Mouse (Mus musculus): Measurements from ENCODE around the gene Mog. TPM values are rescaled to one million over a fixed set of nuclear protein-coding genes. Genes with fewer than 3 reads are reported as not detected.

Mog gene
- polyA plus RNA-seq, 1 experiment from 2014 or later: 0.39 TPM

DNA sequence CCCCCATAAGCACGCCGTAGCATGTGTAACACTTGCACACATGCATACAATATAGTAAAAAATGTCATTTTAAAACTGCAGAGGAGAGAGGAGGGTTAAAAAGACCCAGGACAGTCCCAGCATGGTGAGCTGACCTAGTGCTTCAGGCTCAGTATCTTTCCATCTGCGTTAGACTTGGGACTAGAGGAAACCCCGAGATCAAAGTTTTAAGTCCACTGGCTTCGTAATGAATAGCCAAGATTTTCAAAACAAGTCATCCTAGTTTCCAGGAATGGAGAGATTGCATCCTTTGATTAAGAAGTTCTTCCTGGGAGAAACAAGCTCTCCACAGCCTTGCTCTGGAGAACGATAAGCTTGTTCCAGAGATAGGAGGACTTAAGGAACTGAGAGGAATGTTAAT, 15.0 kb downstream of the Mog start:
- Histone ChIP-seq H3K27ac (ENCODE audit: low read depth, low read length) (no peak overlapping the region), H3K4me1 (replicated peaks; ENCODE audit: control insufficient read depth, insufficient read depth, low read length) (0 out of 2 replicates have a peak, but pooled peaks cover 2% of the 10 kb centered on the region), H3K4me2 (replicated peaks; ENCODE audit: low read depth, low read length) (no peak overlapping the region), H3K4me3 (ENCODE audit: low read depth, low read length) (no peak overlapping the region), H3K9ac (ENCODE audit: low read depth, low read length) (no peak overlapping the region), H3K9me3 (ENCODE audit: control insufficient read depth, low read length) (no peaks in the 10 kb centered on the region), H3K27me3 (ENCODE audit: control insufficient read depth, insufficient read depth, low read length) (no peaks in the 10 kb centered on the region), H3K36me3 (ENCODE audit: control insufficient read depth, insufficient read depth, low read length) (peaks cover 4% of the 10 kb centered on the region; the same call in 1 of the 2 replicates)
- no peak for DNase-seq (ENCODE audit: low spot score)
- no peak for ATAC-seq (ENCODE audit: low FRiP score)
- WGBS: 94% methylated on average over 6 of the region's 6 CpGs

DNA sequence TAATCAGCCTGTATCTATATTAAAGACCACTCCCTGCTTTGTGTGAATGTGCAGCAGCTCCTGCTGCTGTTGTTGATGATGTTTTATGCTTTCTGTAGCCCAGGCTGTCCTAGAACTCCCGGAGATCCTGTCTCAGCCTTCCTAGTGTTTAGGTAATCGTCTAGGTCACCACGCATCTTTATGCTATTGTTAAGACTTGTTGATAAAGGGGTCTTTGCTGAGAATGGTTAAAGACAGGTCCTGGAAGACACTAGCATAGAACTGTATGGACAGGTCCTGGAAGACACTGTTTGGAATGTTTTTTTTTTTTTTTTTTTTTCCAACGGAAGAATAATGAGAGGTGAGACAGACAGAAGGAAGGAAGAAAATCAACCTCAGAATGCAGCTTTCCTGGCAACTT, 19.8 kb downstream of the Mog start:
- Histone ChIP-seq H3K4me2 (replicated peaks; ENCODE audit: low read depth, low read length) (peak overlapping the region; percentile 61), H3K36me3 (ENCODE audit: control insufficient read depth, insufficient read depth, low read length) (peaks cover 2% of the 10 kb centered on the region; the same call in 1 of the 2 replicates), H3K4me3 (ENCODE audit: low read depth, low read length) (peak overlapping the region; percentile 80), H3K4me1 (replicated peaks; ENCODE audit: control insufficient read depth, insufficient read depth, low read length) (0 out of 2 replicates have a peak, but pooled peaks cover 2% of the 10 kb centered on the region), H3K27me3 (ENCODE audit: control insufficient read depth, insufficient read depth, low read length) (no peaks in the 10 kb centered on the region), H3K9me3 (ENCODE audit: control insufficient read depth, low read length) (no peaks in the 10 kb centered on the region), H3K27ac (ENCODE audit: low read depth, low read length) (no peak overlapping the region; the same call in 1 of the 2 replicates), H3K9ac (ENCODE audit: low read depth, low read length) (peak overlapping the region; percentile 96)
- ATAC-seq (ENCODE audit: low FRiP score) (peak; percentile 22; the same call in 1 of the 2 replicates), DNase-seq (ENCODE audit: low spot score) (no peak)
- 45% methylated on average over 4 of the region's 4 CpGs for WGBS

DNA sequence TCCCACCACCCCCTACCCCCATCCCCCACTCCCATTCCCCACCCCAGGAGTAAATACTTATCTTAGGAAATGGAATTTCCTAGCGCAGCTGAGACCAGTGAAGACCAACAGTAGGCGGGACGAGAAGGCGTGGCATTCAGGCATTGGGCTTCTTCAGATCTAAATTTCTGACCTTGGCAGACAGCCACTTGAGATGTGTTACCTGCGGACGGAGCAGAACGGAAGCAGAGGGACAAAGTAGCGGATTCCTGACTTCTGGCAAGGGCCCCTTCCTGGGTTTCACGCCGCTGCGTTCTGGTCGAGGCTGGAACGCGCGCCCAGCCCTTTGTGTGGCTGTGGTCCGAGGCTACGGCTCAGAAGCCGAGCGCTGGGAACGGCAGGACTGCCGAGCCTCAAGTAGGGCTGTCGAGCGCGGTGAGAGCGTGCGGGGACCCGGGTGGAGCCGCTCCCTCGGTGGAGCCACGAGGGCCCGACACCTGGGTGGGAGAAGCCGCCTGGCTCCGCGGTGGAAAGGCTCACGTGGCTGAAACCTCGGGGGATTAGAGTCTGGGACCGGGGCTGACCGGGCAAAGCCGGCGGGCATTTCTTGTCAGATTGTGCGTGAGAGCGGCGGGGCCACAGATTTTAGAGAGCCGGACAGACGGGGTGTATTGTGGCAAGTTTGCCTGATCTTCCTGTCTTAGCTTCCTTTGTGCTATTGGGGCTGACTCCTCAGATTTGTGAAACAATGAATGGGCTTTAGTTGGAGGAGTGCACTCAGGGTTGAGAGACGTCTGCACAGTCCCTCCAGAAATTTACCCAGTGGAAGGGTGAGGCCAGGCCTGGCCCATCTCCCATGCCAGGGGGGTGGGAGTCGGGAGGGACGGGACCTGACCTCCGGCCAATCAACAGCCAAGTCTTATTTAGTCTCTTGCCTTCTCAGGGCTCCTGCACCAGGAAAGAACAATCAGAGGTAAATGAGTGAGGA, 20.6 kb downstream of the Mog start:
- WGBS: under 1% methylated on average over 49 of the region's 49 CpGs
- H3K9me3 ChIP-seq (ENCODE audit: control insufficient read depth, low read length): no peaks in the 10 kb centered on the region
- H3K27ac ChIP-seq (ENCODE audit: low read depth, low read length): peak overlapping the region; percentile 93
- peak; percentile 80 for DNase-seq (ENCODE audit: low spot score)
- H3K9ac ChIP-seq (ENCODE audit: low read depth, low read length): peak overlapping the region; percentile 96
- H3K4me2 ChIP-seq (replicated peaks; ENCODE audit: low read depth, low read length): peak overlapping the region; percentile 61
- H3K4me1 ChIP-seq (replicated peaks; ENCODE audit: control insufficient read depth, insufficient read depth, low read length): 0 out of 2 replicates have a peak, but pooled peaks cover 2% of the 10 kb centered on the region
- H3K4me3 ChIP-seq (ENCODE audit: low read depth, low read length): peak overlapping the region; percentile 80
- H3K36me3 ChIP-seq (ENCODE audit: control insufficient read depth, insufficient read depth, low read length): peaks cover 2% of the 10 kb centered on the region; the same call in 1 of the 2 replicates
- no peaks in the 10 kb centered on the region for H3K27me3 ChIP-seq (ENCODE audit: control insufficient read depth, insufficient read depth, low read length)
- peak; percentile 89 for ATAC-seq (ENCODE audit: low FRiP score)

DNA sequence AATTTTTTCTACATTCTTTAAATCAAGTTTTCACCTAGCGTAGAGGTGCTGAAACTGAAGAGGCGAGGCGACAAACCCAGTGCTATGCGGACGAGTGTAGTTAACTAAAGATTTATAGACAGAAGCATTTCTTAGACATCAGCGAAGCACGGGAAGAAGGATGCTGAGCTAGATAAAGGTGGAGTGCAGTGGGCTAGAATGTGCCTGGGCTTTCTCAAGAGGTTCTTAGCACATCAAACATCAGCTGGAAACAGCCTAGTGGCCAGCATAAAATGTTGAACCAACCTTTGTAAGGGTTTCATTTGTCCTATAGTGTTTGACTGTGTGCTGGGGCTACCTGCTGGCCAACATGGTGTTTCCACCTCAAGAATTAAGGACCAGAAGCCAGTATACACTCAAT, 22.3 kb downstream of the Mog start, which contains the start of gene Zfp57:
Zfp57 (plus strand) TSS at position 301 of the 400 bp plus-strand sequence.
- no peaks in the 10 kb centered on the region for H3K9me3 ChIP-seq (ENCODE audit: control insufficient read depth, low read length)
- DNase-seq (ENCODE audit: low spot score): no peak
- no peaks in the 10 kb centered on the region for H3K27me3 ChIP-seq (ENCODE audit: control insufficient read depth, insufficient read depth, low read length)
- no peak within 1 kb of the TSS for H3K9ac ChIP-seq (ENCODE audit: low read depth, low read length)
- H3K36me3 ChIP-seq (ENCODE audit: control insufficient read depth, insufficient read depth, low read length): no peaks in the 10 kb centered on the region
- no peak within 1 kb of the TSS for H3K27ac ChIP-seq (ENCODE audit: low read depth, low read length)
- 0 out of 2 replicates have a peak, but pooled peaks cover 2% of the 10 kb centered on the region for H3K4me1 ChIP-seq (replicated peaks; ENCODE audit: control insufficient read depth, insufficient read depth, low read length)
- peak within 1 kb of the TSS; percentile 61; the same call in 1 of the 2 replicates for H3K4me2 ChIP-seq (replicated peaks; ENCODE audit: low read depth, low read length)
- H3K4me3 ChIP-seq (ENCODE audit: low read depth, low read length): peak within 1 kb of the TSS; percentile 80; the same call in 1 of the 2 replicates
- no peak for ATAC-seq (ENCODE audit: low FRiP score)
- 94% methylated on average over 7 of the region's 7 CpGs for WGBS

GRCm38 (mm10) chr17:36998477-36998876, 24.7 kb downstream of the Mog start:
- H3K27ac ChIP-seq (ENCODE audit: low read depth, low read length): no peak overlapping the region
- DNase-seq (ENCODE audit: low spot score) (no peak), ATAC-seq (ENCODE audit: low FRiP score) (no peak)
- H3K27me3 ChIP-seq (ENCODE audit: control insufficient read depth, insufficient read depth, low read length): no peaks in the 10 kb centered on the region
- H3K4me3 ChIP-seq (ENCODE audit: low read depth, low read length): no peak overlapping the region
- H3K4me2 ChIP-seq (replicated peaks; ENCODE audit: low read depth, low read length): no peak overlapping the region
- no peaks in the 10 kb centered on the region for H3K36me3 ChIP-seq (ENCODE audit: control insufficient read depth, insufficient read depth, low read length)
- no peaks in the 10 kb centered on the region for H3K9me3 ChIP-seq (ENCODE audit: control insufficient read depth, low read length)
- 77% methylated on average over 2 of the region's 2 CpGs for WGBS
- H3K9ac ChIP-seq (ENCODE audit: low read depth, low read length): no peak overlapping the region
- H3K4me1 ChIP-seq (replicated peaks; ENCODE audit: control insufficient read depth, insufficient read depth, low read length): 0 out of 2 replicates have a peak, but pooled peaks cover 2% of the 10 kb centered on the region

GRCm38 (mm10) chr17:36997033-36997735, 26.0 kb downstream of the Mog start:
- ATAC-seq (ENCODE audit: low FRiP score) (peak; percentile 57; the same call in 1 of the 2 replicates), DNase-seq (ENCODE audit: low spot score) (peak; percentile 91)
- Histone ChIP-seq H3K27me3 (ENCODE audit: control insufficient read depth, insufficient read depth, low read length) (no peaks in the 10 kb centered on the region), H3K9ac (ENCODE audit: low read depth, low read length) (no peak overlapping the region), H3K27ac (ENCODE audit: low read depth, low read length) (no peak overlapping the region), H3K4me1 (replicated peaks; ENCODE audit: control insufficient read depth, insufficient read depth, low read length) (no peaks in the 10 kb centered on the region), H3K36me3 (ENCODE audit: control insufficient read depth, insufficient read depth, low read length) (no peaks in the 10 kb centered on the region), H3K9me3 (ENCODE audit: control insufficient read depth, low read length) (no peaks in the 10 kb centered on the region), H3K4me2 (replicated peaks; ENCODE audit: low read depth, low read length) (no peak overlapping the region), H3K4me3 (ENCODE audit: low read depth, low read length) (no peak overlapping the region)
- 28% methylated on average over 7 of the region's 7 CpGs for WGBS

GRCm38 (mm10) chr17:36995448-36995847, 27.8 kb downstream of the Mog start:
- no peak overlapping the region for H3K27ac ChIP-seq (ENCODE audit: low read depth, low read length)
- 57% methylated on average over 3 of the region's 3 CpGs for WGBS
- H3K9me3 ChIP-seq (ENCODE audit: control insufficient read depth, low read length): no peaks in the 10 kb centered on the region
- no peak overlapping the region for H3K9ac ChIP-seq (ENCODE audit: low read depth, low read length)
- no peaks in the 10 kb centered on the region for H3K36me3 ChIP-seq (ENCODE audit: control insufficient read depth, insufficient read depth, low read length)
- H3K4me1 ChIP-seq (replicated peaks; ENCODE audit: control insufficient read depth, insufficient read depth, low read length): no peaks in the 10 kb centered on the region
- no peak overlapping the region for H3K4me3 ChIP-seq (ENCODE audit: low read depth, low read length)
- no peak for DNase-seq (ENCODE audit: low spot score)
- no peak overlapping the region for H3K4me2 ChIP-seq (replicated peaks; ENCODE audit: low read depth, low read length)
- no peak for ATAC-seq (ENCODE audit: low FRiP score)
- H3K27me3 ChIP-seq (ENCODE audit: control insufficient read depth, insufficient read depth, low read length): no peaks in the 10 kb centered on the region

- H3K4me3 ChIP-seq (ENCODE audit: low read depth, low read length): no peak overlapping the region
- DNase-seq (ENCODE audit: low spot score): no peak
- ATAC-seq (ENCODE audit: low FRiP score): no peak
- no peak overlapping the region for H3K27ac ChIP-seq (ENCODE audit: low read depth, low read length)
- H3K9me3 ChIP-seq (ENCODE audit: control insufficient read depth, low read length): no peaks in the 10 kb centered on the region
- H3K9ac ChIP-seq (ENCODE audit: low read depth, low read length): no peak overlapping the region
- H3K4me1 ChIP-seq (replicated peaks; ENCODE audit: control insufficient read depth, insufficient read depth, low read length): no peaks in the 10 kb centered on the region
- no peaks in the 10 kb centered on the region for H3K36me3 ChIP-seq (ENCODE audit: control insufficient read depth, insufficient read depth, low read length)
- WGBS: 92% methylated on average over 2 of the region's 2 CpGs
- H3K4me2 ChIP-seq (replicated peaks; ENCODE audit: low read depth, low read length): no peak overlapping the region
- H3K27me3 ChIP-seq (ENCODE audit: control insufficient read depth, insufficient read depth, low read length): peaks cover under 1% of the 10 kb centered on the region; the same call in 1 of the 2 replicates
Observed at GRCm38 (mm10) chr17:36994528-36994927, 28.7 kb downstream of the Mog start.
